Mouse (Mus musculus): ENCODE data around the gene Iqgap3. TPM values are rescaled to one million over a fixed set of nuclear protein-coding genes. Genes with fewer than 3 reads are reported as not detected.

The Iqgap3 gene
- polyA plus RNA-seq, 1 experiment, result 25.7 TPM

DNA sequence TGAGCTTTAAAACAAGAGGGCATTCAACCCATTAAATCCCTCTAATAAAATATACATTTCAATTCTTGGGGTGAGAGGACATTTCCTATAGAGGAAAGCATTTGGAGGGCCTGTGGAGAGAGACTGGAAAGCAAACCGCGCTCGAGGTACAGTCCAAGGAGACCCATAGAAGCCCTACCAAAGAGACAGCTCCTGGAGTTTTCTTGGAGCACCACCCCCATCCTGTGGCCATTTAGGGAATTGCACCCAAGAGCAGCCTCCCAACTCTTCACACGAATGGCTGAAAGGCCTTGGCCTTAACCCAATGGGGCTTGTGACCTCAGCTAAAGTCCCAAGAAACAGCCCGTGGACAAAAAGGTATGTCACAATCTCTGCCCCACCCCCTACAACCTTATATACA lies 10.0 kb upstream of the Iqgap3 start:
- peak; percentile 93 for TF ChIP-seq CTCF (IDR thresholded peaks at IDR 0.05; ENCODE audit: low read depth, low read length)
- no peak for TF ChIP-seq POLR2A (IDR thresholded peaks at IDR 0.05; ENCODE audit: borderline replicate concordance, low read depth, low read length)
- no peak overlapping the region for H3K4me3 ChIP-seq (ENCODE audit: insufficient read depth, low read length)
- H3K4me1 ChIP-seq (ENCODE audit: control insufficient read depth, insufficient read depth, low read length), result no peaks in the 10 kb centered on the region
- H3K27ac ChIP-seq (ENCODE audit: insufficient read depth, low read depth, low read length), result no peak overlapping the region

DNA sequence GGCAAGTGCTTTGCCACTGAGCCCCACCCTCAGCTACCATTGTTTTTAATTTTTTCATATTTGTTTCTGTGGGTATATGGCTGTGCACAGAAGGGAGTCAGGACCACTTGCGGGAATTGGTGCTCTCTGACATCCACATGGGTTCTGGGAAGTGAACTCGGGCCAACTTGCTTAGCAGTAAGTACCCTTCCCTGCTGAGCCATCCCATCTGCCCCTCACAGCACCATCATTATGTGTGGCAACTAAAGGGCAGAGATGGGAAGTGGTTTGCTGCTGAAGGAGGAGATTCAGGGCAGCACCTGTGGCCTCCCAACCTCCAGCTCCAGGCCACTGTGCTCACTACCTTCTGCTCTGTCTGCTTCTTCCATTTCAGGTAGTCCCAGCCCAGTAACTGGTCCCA lies 8.1 kb upstream of the Iqgap3 start:
- Histone ChIP-seq H3K4me3 (ENCODE audit: insufficient read depth, low read length) (no peak overlapping the region), H3K4me1 (ENCODE audit: control insufficient read depth, insufficient read depth, low read length) (0 out of 2 replicates have a peak, but pooled peaks cover 2% of the 10 kb centered on the region), H3K27ac (ENCODE audit: insufficient read depth, low read depth, low read length) (no peak overlapping the region)
- no peak for TF ChIP-seq POLR2A (IDR thresholded peaks at IDR 0.05; ENCODE audit: borderline replicate concordance, low read depth, low read length)
- no peak for TF ChIP-seq CTCF (IDR thresholded peaks at IDR 0.05; ENCODE audit: low read depth, low read length)

DNA sequence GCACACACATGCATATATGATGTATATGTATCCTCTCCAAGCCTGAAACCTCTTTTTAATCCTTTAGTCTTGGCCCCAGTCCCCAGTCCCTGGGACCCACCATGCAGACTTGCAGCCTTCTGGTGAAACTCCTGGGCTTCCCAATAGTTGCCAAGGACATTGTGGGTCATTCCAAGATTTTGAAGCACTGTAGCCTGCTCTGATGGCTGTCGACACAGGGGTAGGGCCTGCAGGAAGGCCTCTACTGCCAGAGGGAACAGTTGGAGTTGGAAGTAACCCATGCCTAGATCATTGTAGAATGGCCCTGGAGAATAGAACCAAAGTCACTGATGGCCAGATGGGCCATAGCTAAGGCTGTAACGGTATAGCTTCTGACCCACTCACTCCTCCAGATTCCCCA lies 7.4 kb upstream of the Iqgap3 start:
- Histone ChIP-seq H3K27ac (ENCODE audit: insufficient read depth, low read depth, low read length) (no peak overlapping the region), H3K4me1 (ENCODE audit: control insufficient read depth, insufficient read depth, low read length) (0 out of 2 replicates have a peak, but pooled peaks cover 2% of the 10 kb centered on the region), H3K4me3 (ENCODE audit: insufficient read depth, low read length) (no peak overlapping the region)
- TF ChIP-seq CTCF (IDR thresholded peaks at IDR 0.05; ENCODE audit: low read depth, low read length) (no peak), POLR2A (IDR thresholded peaks at IDR 0.05; ENCODE audit: borderline replicate concordance, low read depth, low read length) (no peak)

DNA sequence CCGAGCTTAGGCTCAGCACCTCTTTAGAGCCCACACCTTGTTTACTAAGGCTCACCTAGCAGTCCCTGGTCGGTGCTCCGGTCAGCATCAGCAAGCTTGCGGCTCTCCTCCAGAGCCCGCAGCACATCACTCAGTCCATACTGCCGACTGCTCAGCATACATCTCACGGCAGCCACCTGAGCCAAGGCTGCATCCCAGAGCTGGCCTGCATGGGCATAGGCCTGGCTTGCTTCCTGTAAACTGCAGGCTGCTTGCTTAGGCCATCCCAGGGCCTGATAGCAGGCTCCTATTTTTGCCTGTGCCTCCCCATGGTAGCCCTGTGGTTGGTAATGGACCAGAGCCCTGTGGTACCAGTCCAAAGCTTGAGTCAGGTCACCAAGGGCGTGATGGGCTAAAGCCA lies 7.0 kb upstream of the Iqgap3 start:
- 0 out of 2 replicates have a peak, but pooled peaks cover 2% of the 10 kb centered on the region for H3K4me1 ChIP-seq (ENCODE audit: control insufficient read depth, insufficient read depth, low read length)
- H3K27ac ChIP-seq (ENCODE audit: insufficient read depth, low read depth, low read length), result no peak overlapping the region
- H3K4me3 ChIP-seq (ENCODE audit: insufficient read depth, low read length), result no peak overlapping the region
- TF ChIP-seq CTCF (IDR thresholded peaks at IDR 0.05; ENCODE audit: low read depth, low read length) (no peak), POLR2A (IDR thresholded peaks at IDR 0.05; ENCODE audit: borderline replicate concordance, low read depth, low read length) (no peak)

DNA sequence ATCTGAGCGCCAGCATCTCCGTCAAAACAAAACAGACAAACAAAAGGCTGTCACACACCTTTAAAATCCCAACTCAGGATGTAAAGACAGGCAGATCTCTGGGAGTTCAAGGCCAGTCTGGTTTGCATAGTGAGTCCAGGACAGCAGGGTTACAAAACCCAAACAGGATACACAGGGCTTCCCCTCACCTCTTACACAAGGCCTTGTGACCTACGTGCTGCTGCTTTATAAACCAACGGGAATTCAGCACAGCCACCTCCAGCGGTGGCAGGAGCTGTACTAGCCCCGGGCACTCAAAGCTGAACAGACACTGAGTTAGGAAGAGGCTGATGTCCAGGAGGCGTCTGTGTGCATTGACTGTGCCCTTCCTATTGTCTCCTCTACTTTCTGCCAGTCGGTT lies 4.3 kb upstream of the Iqgap3 start:
- TF ChIP-seq CTCF (IDR thresholded peaks at IDR 0.05; ENCODE audit: low read depth, low read length) (no peak), POLR2A (IDR thresholded peaks at IDR 0.05; ENCODE audit: borderline replicate concordance, low read depth, low read length) (no peak)

DNA sequence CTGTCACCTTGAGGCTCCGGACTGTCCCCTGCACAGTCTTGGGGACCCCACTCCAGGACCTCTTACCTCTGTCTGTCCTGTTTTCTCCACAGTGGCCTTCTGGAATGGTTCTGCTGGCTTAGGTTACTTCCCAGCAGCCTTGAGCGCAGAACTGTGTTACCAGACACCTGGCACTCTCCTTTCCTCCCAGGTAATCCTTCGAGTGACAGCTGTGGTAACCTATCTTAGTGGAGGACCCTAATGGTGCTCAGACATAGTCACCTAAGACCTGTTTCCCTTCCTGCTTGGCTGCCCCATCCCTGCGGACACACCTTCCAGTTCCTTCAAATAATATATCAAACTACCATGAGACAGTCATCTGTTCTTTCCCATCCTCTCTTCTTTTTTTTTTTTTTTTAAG lies 3.6 kb upstream of the Iqgap3 start, which contains the start of gene Ttc24:
Gene Ttc24, minus strand, starts transcription at position 101 of the 400 bp plus-strand sequence.
- H3K4me1 ChIP-seq (ENCODE audit: control insufficient read depth, insufficient read depth, low read length), result peaks cover 11% of the 10 kb centered on the region

More for the DNA sequence above, 4.3 kb upstream of the Iqgap3 start:
- Histone ChIP-seq H3K27ac (ENCODE audit: insufficient read depth, low read depth, low read length) (no peak overlapping the region), H3K4me3 (ENCODE audit: insufficient read depth, low read length) (no peak overlapping the region), H3K4me1 (ENCODE audit: control insufficient read depth, insufficient read depth, low read length) (peaks cover 5% of the 10 kb centered on the region; the same call in 1 of the 2 replicates)

DNA sequence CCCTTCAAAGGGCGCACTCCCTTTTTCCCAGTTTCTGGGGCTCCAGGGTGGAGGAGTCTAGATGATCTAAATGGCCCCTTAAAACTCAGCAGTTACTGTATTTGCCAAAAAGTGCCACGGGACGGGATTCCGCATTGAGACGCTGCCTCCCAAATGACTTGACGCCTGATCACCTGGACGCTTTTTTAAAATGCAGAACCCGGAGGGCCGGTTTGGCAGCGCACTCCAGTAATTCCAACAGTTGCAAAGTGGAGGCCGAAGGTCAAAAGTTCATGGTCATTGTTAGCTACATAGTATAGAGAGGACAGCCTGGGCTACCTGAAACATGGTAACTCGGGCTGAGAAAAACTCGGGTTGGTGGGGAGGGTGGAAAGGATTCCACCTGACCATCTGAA lies 450 bp downstream of the Iqgap3 start:
- Histone ChIP-seq H3K27ac (ENCODE audit: insufficient read depth, low read depth, low read length) (no peak overlapping the region), H3K4me1 (ENCODE audit: control insufficient read depth, insufficient read depth, low read length) (peaks cover 12% of the 10 kb centered on the region), H3K4me3 (ENCODE audit: insufficient read depth, low read length) (peak overlapping the region; percentile 76)
- TF ChIP-seq POLR2A (IDR thresholded peaks at IDR 0.05; ENCODE audit: borderline replicate concordance, low read depth, low read length), result no peak
- no peak for TF ChIP-seq CTCF (IDR thresholded peaks at IDR 0.05; ENCODE audit: low read depth, low read length)

More for the DNA sequence above, 3.6 kb upstream of the Iqgap3 start, which contains the start of gene Ttc24:
- H3K4me3 ChIP-seq (ENCODE audit: insufficient read depth, low read length), result no peak within 1 kb of the TSS
- no peak within 1 kb of the TSS for H3K27ac ChIP-seq (ENCODE audit: insufficient read depth, low read depth, low read length)
- no peak for TF ChIP-seq CTCF (IDR thresholded peaks at IDR 0.05; ENCODE audit: low read depth, low read length)
- no peak for TF ChIP-seq POLR2A (IDR thresholded peaks at IDR 0.05; ENCODE audit: borderline replicate concordance, low read depth, low read length)

DNA sequence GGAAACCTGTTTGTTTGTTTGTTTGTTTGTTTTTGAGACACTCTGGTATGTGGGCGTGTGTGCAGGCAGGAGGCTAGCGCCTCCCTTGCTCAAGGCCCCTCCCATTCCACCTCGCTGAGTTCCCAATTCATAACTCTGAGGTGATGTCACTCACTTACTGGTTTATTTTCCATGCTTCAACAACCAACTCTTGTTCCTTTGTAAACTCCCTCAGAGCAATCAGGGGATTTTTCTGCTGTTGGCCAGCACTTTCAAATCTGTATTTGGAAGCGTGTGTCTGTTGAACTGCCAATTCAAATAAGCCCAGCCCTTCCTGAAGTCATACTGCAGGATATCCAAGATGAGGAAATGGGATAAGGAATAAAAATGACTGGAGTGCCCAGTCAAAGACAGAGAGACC lies 892 bp downstream of the Iqgap3 start:
- no peak for TF ChIP-seq CTCF (IDR thresholded peaks at IDR 0.05; ENCODE audit: low read depth, low read length)
- Histone ChIP-seq H3K27ac (ENCODE audit: insufficient read depth, low read depth, low read length) (no peak overlapping the region), H3K4me3 (ENCODE audit: insufficient read depth, low read length) (peak overlapping the region; percentile 76), H3K4me1 (ENCODE audit: control insufficient read depth, insufficient read depth, low read length) (peaks cover 10% of the 10 kb centered on the region)

DNA sequence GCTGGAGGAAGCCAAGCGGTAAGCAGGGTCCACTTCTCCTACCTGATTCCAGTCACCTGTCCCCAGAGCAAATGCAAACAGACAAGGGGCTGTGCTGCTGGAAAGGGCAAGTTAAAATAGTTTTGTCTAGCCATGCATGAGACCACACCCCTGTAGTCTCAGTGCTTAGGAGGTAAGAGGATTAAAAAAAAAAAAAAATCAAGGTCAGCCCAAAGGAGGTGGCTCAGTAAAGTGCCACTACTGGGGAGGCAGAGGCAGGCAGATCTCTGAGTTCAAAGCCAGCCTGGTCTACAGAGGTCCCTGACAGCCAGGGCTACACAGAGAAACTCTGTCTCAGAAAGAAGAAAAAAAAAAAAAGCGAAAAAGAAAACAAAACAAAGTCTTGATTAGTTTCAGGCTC lies 2.2 kb downstream of the Iqgap3 start:
- H3K4me3 ChIP-seq (ENCODE audit: insufficient read depth, low read length), result no peak overlapping the region
- peaks cover 10% of the 10 kb centered on the region for H3K4me1 ChIP-seq (ENCODE audit: control insufficient read depth, insufficient read depth, low read length)
- no peak for TF ChIP-seq POLR2A (IDR thresholded peaks at IDR 0.05; ENCODE audit: borderline replicate concordance, low read depth, low read length)
- no peak for TF ChIP-seq CTCF (IDR thresholded peaks at IDR 0.05; ENCODE audit: low read depth, low read length)
- no peak overlapping the region for H3K27ac ChIP-seq (ENCODE audit: insufficient read depth, low read depth, low read length)

DNA sequence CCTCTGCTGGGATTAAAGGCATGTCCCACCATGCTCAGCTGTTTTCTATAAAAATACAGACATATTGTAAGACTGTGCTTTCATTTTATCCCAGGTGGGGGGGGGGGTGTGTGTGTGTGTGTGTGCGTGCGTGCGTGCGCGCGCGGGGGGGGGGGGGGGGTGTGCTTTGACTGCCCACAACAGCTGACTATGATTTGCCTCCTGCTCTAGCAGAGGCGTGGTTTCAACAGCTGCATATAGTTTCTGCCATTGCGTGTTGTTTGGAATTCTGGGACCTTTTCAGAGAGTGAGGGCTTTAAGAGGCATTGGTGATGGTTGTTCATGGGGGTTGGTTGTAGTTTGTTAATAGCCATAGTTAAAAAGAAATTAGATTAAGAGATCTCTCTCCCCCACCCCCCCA lies 3.7 kb downstream of the Iqgap3 start:
- Histone ChIP-seq H3K4me1 (ENCODE audit: control insufficient read depth, insufficient read depth, low read length) (peaks cover 10% of the 10 kb centered on the region), H3K27ac (ENCODE audit: insufficient read depth, low read depth, low read length) (no peak overlapping the region), H3K4me3 (ENCODE audit: insufficient read depth, low read length) (no peak overlapping the region)
- TF ChIP-seq CTCF (IDR thresholded peaks at IDR 0.05; ENCODE audit: low read depth, low read length), result no peak
- no peak for TF ChIP-seq POLR2A (IDR thresholded peaks at IDR 0.05; ENCODE audit: borderline replicate concordance, low read depth, low read length)

DNA sequence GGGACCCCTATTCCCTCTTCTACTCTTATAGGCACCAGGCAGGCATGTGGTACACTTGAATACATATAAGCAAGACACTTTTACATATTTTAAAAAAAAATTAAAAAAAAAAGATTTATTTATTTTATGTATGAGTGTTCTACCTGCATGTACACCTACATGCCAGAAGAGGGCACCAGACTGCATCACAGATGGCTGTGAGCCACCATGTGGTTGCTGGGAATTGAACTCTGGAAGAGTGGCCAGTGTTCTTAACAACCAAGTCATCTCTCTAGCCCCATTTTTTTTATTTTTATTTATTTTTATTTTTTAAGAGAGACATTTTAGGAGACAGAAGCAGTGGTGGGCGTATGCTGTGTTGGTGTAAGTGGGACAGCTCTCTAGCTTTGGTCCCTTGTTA lies 5.9 kb downstream of the Iqgap3 start:
- TF ChIP-seq POLR2A (IDR thresholded peaks at IDR 0.05; ENCODE audit: borderline replicate concordance, low read depth, low read length) (no peak), CTCF (IDR thresholded peaks at IDR 0.05; ENCODE audit: low read depth, low read length) (peak; percentile 42; the same call in 1 of the 2 replicates)
- Histone ChIP-seq H3K4me3 (ENCODE audit: insufficient read depth, low read length) (no peak overlapping the region), H3K27ac (ENCODE audit: insufficient read depth, low read depth, low read length) (no peak overlapping the region), H3K4me1 (ENCODE audit: control insufficient read depth, insufficient read depth, low read length) (peaks cover 6% of the 10 kb centered on the region)

Data from bone marrow macrophage, adult 2 months (primary cell).